Mouse (Mus musculus) liver, adult 2 months (tissue): ENCODE data around the gene Rcan1.

Experiments used
- CTCF ChIP-seq: fragments of 200-500 bp; IDR thresholded peaks from 2 replicates; pipeline ENCODE4 v1.5.1; 2011; ENCODE audit warnings: low read depth, low read length, control low read depth
- POLR2A ChIP-seq: fragments of 200-500 bp; IDR thresholded peaks from 2 replicates; pipeline ENCODE4 v1.6.1; 2011; ENCODE audit warnings: low read length, control low read depth; ENCODE audit not compliant: insufficient read depth; ENCODE audit errors: extremely low read depth

GRCm38 (mm10) chr16:92455969-92456368 is 14.7 kb downstream of the Rcan1 start:
- TF ChIP-seq CTCF (no peak), POLR2A (no peak)
